Mouse (Mus musculus): ENCODE measurements around the gene Pex7. TPM values are rescaled to one million over a fixed set of nuclear protein-coding genes. Genes with fewer than 3 reads are reported as not detected.

The Pex7 gene
- 31.2 and 33.1 TPM in 2 replicates for polyA plus RNA-seq (2016; fragmentation: Nextera tagmentation; extraction: Ambion mirVana)

GRCm38 (mm10) chr10:19907246-19907804 is at the start of gene Pex7:
TSS of gene Pex7 (minus strand) at chr10:19907689.
- peak within 1 kb of the TSS; percentile 97 for H3K27ac ChIP-seq (replicated peaks)
- H3K9me3 ChIP-seq (replicated peaks) = no peaks in the 10 kb centered on the region
- peaks cover 8% of the 10 kb centered on the region; the same call in 1 of the 2 replicates for H3K36me3 ChIP-seq
- H3K4me3 ChIP-seq = peak within 1 kb of the TSS; percentile 82
- WGBS = under 1% methylated on average over 60 of the region's 60 CpGs
- 0 out of 2 replicates have a peak, but pooled peaks cover 2% of the 10 kb centered on the region for H3K4me1 ChIP-seq
- DNase-seq (ENCODE audit: low spot score) = peak; percentile 93
- 0 out of 2 replicates have a peak, but pooled peaks cover 4% of the 10 kb centered on the region for H3K27me3 ChIP-seq (ENCODE audit: low read depth, poor library complexity, severe bottlenecking)

GRCm38 (mm10) chr10:19956745-19957144 is 49.3 kb upstream of the Pex7 start:
- no peak for DNase-seq (ENCODE audit: low spot score)
- WGBS = 85% methylated on average over 6 of the region's 6 CpGs
- H3K27ac ChIP-seq (replicated peaks) = no peak overlapping the region
- H3K27me3 ChIP-seq (ENCODE audit: low read depth, poor library complexity, severe bottlenecking) = no peaks in the 10 kb centered on the region
- no peaks in the 10 kb centered on the region for H3K4me1 ChIP-seq
- H3K36me3 ChIP-seq = no peaks in the 10 kb centered on the region
- no peaks in the 10 kb centered on the region for H3K9me3 ChIP-seq (replicated peaks)
- no peak overlapping the region for H3K4me3 ChIP-seq

- Histone ChIP-seq H3K4me3 (no peak overlapping the region), H3K27me3 (ENCODE audit: low read depth, poor library complexity, severe bottlenecking) (no peaks in the 10 kb centered on the region), H3K27ac (replicated peaks) (no peak overlapping the region), H3K36me3 (no peaks in the 10 kb centered on the region), H3K9me3 (replicated peaks) (no peaks in the 10 kb centered on the region), H3K4me1 (no peaks in the 10 kb centered on the region)
- DNase-seq (ENCODE audit: low spot score) = no peak
- 89% methylated on average over 6 of the region's 6 CpGs for WGBS
These were observed 48.3 kb upstream of the Pex7 start for GRCm38 (mm10) chr10:19955817-19956216.

GRCm38 (mm10) chr10:19954572-19954971 is 47.1 kb upstream of the Pex7 start:
- no peak for DNase-seq (ENCODE audit: low spot score)
- Histone ChIP-seq H3K27me3 (ENCODE audit: low read depth, poor library complexity, severe bottlenecking) (no peaks in the 10 kb centered on the region), H3K4me3 (no peak overlapping the region), H3K27ac (replicated peaks) (no peak overlapping the region), H3K9me3 (replicated peaks) (no peaks in the 10 kb centered on the region), H3K36me3 (no peaks in the 10 kb centered on the region), H3K4me1 (no peaks in the 10 kb centered on the region)
- 86% methylated on average over 3 of the region's 3 CpGs for WGBS

DNA sequence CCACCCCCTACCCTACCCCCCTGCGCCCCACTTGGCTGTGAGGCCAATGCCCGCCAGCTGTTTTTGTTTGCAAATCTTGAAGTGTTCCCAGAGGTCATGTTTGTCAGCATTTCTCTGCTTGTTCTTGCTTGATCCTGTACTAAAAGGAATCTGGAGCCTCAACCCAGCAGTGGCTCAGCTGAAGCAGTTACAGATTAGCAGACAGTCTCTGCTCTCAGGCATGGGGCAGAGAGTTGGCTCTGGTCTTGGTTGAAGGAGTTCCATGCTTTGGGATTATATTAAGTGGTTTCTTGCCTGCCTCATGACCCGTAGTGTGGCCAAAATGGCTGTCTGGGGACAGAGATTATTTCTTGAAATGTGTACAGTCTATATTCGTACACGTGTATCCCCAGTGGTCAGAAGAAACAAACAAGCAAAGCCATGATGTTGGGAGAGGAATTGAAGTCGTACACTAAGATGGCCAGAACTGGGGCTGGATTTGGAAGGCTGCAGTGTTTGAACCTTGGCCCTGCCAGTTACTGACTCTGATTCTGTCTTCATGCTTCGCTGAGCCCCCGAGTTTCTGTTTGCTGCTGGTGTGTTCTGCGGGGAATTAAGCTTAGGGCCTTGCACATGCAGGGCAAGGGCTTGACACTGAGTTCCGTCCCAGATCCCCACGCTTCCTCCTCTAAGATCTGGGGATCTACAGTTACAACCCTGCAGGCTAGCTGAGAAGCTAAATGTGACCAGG is 45.7 kb upstream of the Pex7 start:
- Histone ChIP-seq H3K4me3 (no peak overlapping the region), H3K4me1 (no peaks in the 10 kb centered on the region), H3K27me3 (ENCODE audit: low read depth, poor library complexity, severe bottlenecking) (no peaks in the 10 kb centered on the region), H3K9me3 (replicated peaks) (no peaks in the 10 kb centered on the region), H3K36me3 (no peaks in the 10 kb centered on the region), H3K27ac (replicated peaks) (no peak overlapping the region)
- WGBS = 85% methylated on average over 11 of the region's 11 CpGs
- no peak for DNase-seq (ENCODE audit: low spot score)

DNA sequence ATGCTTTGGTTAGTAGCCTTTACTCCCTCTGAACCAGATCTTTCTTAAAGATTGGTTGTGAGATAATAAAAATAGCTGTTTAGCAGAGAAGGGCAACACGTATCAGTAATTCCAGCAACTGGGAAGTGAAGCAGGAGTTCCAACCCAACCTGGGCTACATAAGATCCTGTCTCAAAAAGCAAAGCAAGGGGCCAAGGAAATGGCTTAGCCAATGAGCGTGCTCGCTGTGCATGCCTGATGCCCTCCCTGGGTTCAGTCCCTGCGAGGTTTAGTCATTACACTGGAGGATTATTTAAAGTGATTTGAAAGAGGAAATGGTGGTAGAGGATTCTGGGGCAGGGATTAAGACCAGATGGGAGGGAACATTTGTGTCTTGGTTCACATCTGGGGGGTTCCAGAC is 41.6 kb upstream of the Pex7 start:
- WGBS = 84% methylated on average over 4 of the region's 4 CpGs
- Histone ChIP-seq H3K9me3 (replicated peaks) (no peaks in the 10 kb centered on the region), H3K27ac (replicated peaks) (no peak overlapping the region), H3K4me3 (no peak overlapping the region), H3K27me3 (ENCODE audit: low read depth, poor library complexity, severe bottlenecking) (no peaks in the 10 kb centered on the region), H3K4me1 (no peaks in the 10 kb centered on the region), H3K36me3 (no peaks in the 10 kb centered on the region)
- DNase-seq (ENCODE audit: low spot score) = no peak

GRCm38 (mm10) chr10:19948381-19948780 is 40.9 kb upstream of the Pex7 start:
- no peak for DNase-seq (ENCODE audit: low spot score)
- Histone ChIP-seq H3K27me3 (ENCODE audit: low read depth, poor library complexity, severe bottlenecking) (no peaks in the 10 kb centered on the region), H3K4me1 (no peaks in the 10 kb centered on the region), H3K27ac (replicated peaks) (no peak overlapping the region), H3K4me3 (no peak overlapping the region), H3K9me3 (replicated peaks) (no peaks in the 10 kb centered on the region), H3K36me3 (no peaks in the 10 kb centered on the region)
- 93% methylated on average over 11 of the region's 11 CpGs for WGBS

- DNase-seq (ENCODE audit: low spot score) = no peak
- Histone ChIP-seq H3K36me3 (no peaks in the 10 kb centered on the region), H3K27me3 (ENCODE audit: low read depth, poor library complexity, severe bottlenecking) (no peaks in the 10 kb centered on the region), H3K27ac (replicated peaks) (no peak overlapping the region), H3K4me3 (no peak overlapping the region), H3K9me3 (replicated peaks) (no peaks in the 10 kb centered on the region), H3K4me1 (no peaks in the 10 kb centered on the region)
- 95% methylated on average over 5 of the region's 5 CpGs for WGBS
These were observed 40.4 kb upstream of the Pex7 start for GRCm38 (mm10) chr10:19947901-19948300.

DNA sequence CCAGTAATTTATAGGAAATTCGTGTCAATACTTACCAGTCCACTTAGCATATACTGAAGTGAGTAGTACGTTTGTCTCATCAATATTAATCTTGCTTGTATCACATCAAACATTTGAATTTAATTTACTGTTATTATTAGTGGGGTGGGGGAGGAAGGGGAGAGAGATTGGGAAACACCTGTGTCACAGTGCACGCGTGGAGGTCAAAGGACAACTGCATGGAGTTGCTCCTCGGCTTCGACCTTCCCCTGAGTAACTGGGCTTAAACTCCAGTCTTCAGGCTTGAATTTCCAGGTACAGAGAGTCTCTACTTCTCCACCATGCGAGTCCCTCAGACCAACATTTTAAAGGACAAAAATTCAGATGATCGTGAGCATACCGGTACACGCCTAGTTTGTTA is 40.0 kb upstream of the Pex7 start:
- Histone ChIP-seq H3K27me3 (ENCODE audit: low read depth, poor library complexity, severe bottlenecking) (no peaks in the 10 kb centered on the region), H3K4me1 (no peaks in the 10 kb centered on the region), H3K9me3 (replicated peaks) (no peaks in the 10 kb centered on the region), H3K4me3 (no peak overlapping the region), H3K27ac (replicated peaks) (no peak overlapping the region), H3K36me3 (no peaks in the 10 kb centered on the region)
- DNase-seq (ENCODE audit: low spot score) = no peak
- 92% methylated on average over 10 of the region's 10 CpGs for WGBS

- no peak for DNase-seq (ENCODE audit: low spot score)
- H3K27me3 ChIP-seq (ENCODE audit: low read depth, poor library complexity, severe bottlenecking) = no peaks in the 10 kb centered on the region
- no peaks in the 10 kb centered on the region for H3K4me1 ChIP-seq
- no peaks in the 10 kb centered on the region for H3K36me3 ChIP-seq
- H3K9me3 ChIP-seq (replicated peaks) = no peaks in the 10 kb centered on the region
- H3K4me3 ChIP-seq = no peak overlapping the region
- 92% methylated on average over 6 of the region's 6 CpGs for WGBS
- H3K27ac ChIP-seq (replicated peaks) = no peak overlapping the region
These were observed 39.2 kb upstream of the Pex7 start for GRCm38 (mm10) chr10:19946644-19947043.

- no peaks in the 10 kb centered on the region for H3K4me1 ChIP-seq
- no peak for DNase-seq (ENCODE audit: low spot score)
These were observed 38.2 kb upstream of the Pex7 start for GRCm38 (mm10) chr10:19945651-19946050.

GRCm38 (mm10) chr10:19942621-19943020 is 35.1 kb upstream of the Pex7 start:
- DNase-seq (ENCODE audit: low spot score) = no peak
- H3K36me3 ChIP-seq = no peaks in the 10 kb centered on the region
- 87% methylated on average over 3 of the region's 3 CpGs for WGBS
- H3K4me3 ChIP-seq = no peak overlapping the region
- H3K4me1 ChIP-seq = no peaks in the 10 kb centered on the region
- no peaks in the 10 kb centered on the region for H3K9me3 ChIP-seq (replicated peaks)
- H3K27ac ChIP-seq (replicated peaks) = no peak overlapping the region
- peaks cover 9% of the 10 kb centered on the region for H3K27me3 ChIP-seq (ENCODE audit: low read depth, poor library complexity, severe bottlenecking)

More at GRCm38 (mm10) chr10:19945651-19946050, 38.2 kb upstream of the Pex7 start:
- 80% methylated on average over 7 of the region's 7 CpGs for WGBS
- Histone ChIP-seq H3K27me3 (ENCODE audit: low read depth, poor library complexity, severe bottlenecking) (no peaks in the 10 kb centered on the region), H3K27ac (replicated peaks) (no peak overlapping the region), H3K4me3 (no peak overlapping the region), H3K9me3 (replicated peaks) (no peaks in the 10 kb centered on the region), H3K36me3 (no peaks in the 10 kb centered on the region)

DNA sequence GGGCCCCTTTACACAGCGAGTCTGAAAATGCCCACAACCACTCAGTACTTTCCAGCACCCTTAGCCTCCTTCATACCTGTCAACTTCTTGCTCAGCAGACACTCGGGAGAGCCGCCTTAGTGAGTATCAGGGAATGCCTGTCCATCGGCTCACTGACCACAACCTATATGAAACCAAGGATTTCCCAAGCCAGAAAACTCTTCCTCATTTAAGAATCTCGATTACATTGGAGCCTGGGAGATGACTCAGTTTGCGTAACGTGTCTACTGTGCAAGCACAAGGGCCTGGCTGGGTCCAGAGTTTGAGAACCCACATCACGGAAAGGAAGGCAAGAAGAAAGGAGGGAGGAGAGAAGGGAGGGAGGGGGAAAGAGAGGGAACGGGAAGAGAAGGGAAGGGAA is 34.4 kb upstream of the Pex7 start:
- Histone ChIP-seq H3K4me1 (no peaks in the 10 kb centered on the region), H3K27me3 (ENCODE audit: low read depth, poor library complexity, severe bottlenecking) (peaks cover 16% of the 10 kb centered on the region), H3K9me3 (replicated peaks) (no peaks in the 10 kb centered on the region), H3K27ac (replicated peaks) (no peak overlapping the region), H3K4me3 (no peak overlapping the region), H3K36me3 (no peaks in the 10 kb centered on the region)
- DNase-seq (ENCODE audit: low spot score) = no peak
- WGBS = 87% methylated on average over 9 of the region's 9 CpGs

Measured in midbrain, embryonic 10.5 days (tissue).